Mouse (Mus musculus) lung, adult 2 months (tissue): Measurements from ENCODE around the gene Ttyh3. TPM values are rescaled to one million over a fixed set of nuclear protein-coding genes. Genes with fewer than 3 reads are reported as not detected.

ENCODE experiments used
- DNase-seq: peaks from one replicate; pipeline ENCODE4 v3.0.0; 2022
- H3K4me1 ChIP-seq: fragments of 200-500 bp; 2 replicates; pipeline ENCODE4 v1.6.1; 2011; ENCODE audit warnings: low read length; ENCODE audit not compliant: control insufficient read depth, insufficient read depth
- H3K4me3 ChIP-seq: fragments of 200-500 bp; replicated peaks from 2 replicates; pipeline ENCODE3; 2011; ENCODE audit warnings: low read depth, mild to moderate bottlenecking, control low read depth, low read length; ENCODE audit errors: extremely low read depth
- CTCF ChIP-seq: fragments of 200-500 bp; IDR thresholded peaks from 2 replicates; pipeline ENCODE4 v1.5.1; 2011; ENCODE audit warnings: mild to moderate bottlenecking, low read length, control low read depth; ENCODE audit not compliant: insufficient read depth
- POLR2A ChIP-seq: fragments of 200-500 bp; IDR thresholded peaks from 2 replicates; pipeline ENCODE4 v1.6.1; 2011; ENCODE audit warnings: low read depth, mild to moderate bottlenecking, control low read depth, low read length, borderline replicate concordance; ENCODE audit errors: extremely low read depth
- WGBS: fragments of 180-500 bp; shearing (Covaris S2); methylation state at CpG from one replicate; pipeline ENCODE4 v1.1.7; 2018; 5-methylcytosine and 5-hydroxymethylcytosine counted together
- polyA plus RNA-seq: library from polyadenylated mRNA; depleted of rRNA; stranded (reverse); fragments of >200 nt; gene quantifications from 2 replicates; pipeline ENCODE4 v1.2.3, GENCODE M21; 2012

Ttyh3 gene
- polyA plus RNA-seq, 1 experiment = 117 TPM

DNA sequence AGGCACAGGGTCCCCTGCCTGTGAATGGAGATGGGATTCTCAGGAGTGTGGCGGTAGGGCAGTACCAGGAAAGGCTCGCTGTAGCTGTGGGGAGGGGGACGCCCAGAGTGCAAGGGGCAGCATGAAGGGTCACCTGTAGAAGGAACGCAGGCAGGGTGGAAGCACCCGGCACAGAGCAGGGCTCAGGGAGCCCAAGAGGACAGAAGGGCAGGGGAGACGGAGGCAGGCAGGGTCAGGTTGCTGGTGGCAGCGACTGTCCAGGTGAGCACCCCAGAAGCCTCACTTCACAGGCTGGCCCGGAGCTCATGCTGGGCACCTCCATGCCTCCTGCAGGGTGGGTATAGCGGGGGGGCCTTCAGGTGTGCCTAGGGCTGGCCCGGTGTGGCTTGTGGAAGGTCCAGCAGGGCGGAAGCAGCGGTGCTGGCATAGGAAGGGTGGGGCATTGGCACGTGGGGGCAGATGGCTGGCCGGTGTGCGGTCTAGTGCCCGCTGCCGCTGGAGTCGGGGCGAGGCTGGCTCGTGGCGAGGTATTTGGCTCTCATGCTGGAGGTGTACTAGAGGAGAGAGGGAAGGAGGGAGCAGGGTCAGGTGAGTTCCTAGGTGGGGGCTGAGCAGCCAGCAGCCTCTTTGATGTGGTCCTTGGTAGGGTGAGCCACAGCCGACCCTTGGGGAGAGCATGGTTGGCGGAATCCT lies 25.7 kb downstream of the Ttyh3 start:
- TF ChIP-seq CTCF = no peak
- TF ChIP-seq POLR2A = no peak
- no peaks in the 10 kb centered on the region for H3K4me1 ChIP-seq
- 87% methylated on average over 23 of the region's 23 CpGs for WGBS
- no peak overlapping the region for H3K4me3 ChIP-seq
- no peak for DNase-seq

DNA sequence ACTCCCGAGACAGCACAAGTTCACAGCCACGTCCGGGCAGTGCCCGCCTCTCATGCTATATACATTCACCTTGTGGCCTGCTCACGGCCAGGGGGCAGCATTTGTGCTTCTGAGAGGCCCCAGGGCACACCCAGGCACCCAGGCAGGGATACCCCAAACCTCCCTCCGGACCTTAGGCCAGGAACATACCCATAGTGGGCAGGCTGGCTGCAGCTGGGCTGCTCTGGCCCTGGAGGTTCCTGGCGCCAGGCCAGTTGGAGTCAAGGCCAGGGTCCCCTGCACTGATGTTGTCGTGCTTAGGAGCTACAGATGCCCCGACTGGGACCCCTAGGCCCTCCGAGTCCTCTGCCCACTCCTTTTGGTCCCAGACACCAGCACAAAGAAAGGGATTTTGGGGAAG lies 27.3 kb downstream of the Ttyh3 start:
- TF ChIP-seq POLR2A = no peak
- no peak for TF ChIP-seq CTCF
- no peak for DNase-seq
- Histone ChIP-seq H3K4me3 (no peak overlapping the region), H3K4me1 (0 out of 2 replicates have a peak, but pooled peaks cover 2% of the 10 kb centered on the region)
- 66% methylated on average over 10 of the region's 10 CpGs for WGBS

DNA sequence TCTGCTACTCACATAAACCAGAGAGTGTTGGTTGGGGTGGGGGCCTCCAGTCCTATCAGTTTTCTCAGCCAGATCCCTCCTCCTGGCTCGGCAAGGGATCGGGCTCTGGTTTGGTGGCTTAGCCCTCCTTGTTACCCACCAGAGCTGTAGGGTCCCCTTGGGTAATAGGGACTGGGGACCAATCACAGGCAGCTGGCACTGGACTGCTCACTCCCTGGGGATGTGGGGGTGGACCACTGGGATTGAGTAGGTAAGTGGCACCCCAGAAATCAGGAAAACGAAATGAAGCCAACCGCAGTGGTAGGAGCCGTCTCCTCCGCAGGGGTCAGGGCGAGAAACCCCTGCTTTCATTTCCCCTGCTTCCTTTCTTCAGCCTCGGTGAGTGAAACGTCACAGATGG lies 27.7 kb downstream of the Ttyh3 start:
- DNase-seq = no peak
- Histone ChIP-seq H3K4me3 (no peak overlapping the region), H3K4me1 (0 out of 2 replicates have a peak, but pooled peaks cover 2% of the 10 kb centered on the region)
- WGBS = 70% methylated on average over 9 of the region's 9 CpGs
- no peak for TF ChIP-seq CTCF
- no peak for TF ChIP-seq POLR2A

DNA sequence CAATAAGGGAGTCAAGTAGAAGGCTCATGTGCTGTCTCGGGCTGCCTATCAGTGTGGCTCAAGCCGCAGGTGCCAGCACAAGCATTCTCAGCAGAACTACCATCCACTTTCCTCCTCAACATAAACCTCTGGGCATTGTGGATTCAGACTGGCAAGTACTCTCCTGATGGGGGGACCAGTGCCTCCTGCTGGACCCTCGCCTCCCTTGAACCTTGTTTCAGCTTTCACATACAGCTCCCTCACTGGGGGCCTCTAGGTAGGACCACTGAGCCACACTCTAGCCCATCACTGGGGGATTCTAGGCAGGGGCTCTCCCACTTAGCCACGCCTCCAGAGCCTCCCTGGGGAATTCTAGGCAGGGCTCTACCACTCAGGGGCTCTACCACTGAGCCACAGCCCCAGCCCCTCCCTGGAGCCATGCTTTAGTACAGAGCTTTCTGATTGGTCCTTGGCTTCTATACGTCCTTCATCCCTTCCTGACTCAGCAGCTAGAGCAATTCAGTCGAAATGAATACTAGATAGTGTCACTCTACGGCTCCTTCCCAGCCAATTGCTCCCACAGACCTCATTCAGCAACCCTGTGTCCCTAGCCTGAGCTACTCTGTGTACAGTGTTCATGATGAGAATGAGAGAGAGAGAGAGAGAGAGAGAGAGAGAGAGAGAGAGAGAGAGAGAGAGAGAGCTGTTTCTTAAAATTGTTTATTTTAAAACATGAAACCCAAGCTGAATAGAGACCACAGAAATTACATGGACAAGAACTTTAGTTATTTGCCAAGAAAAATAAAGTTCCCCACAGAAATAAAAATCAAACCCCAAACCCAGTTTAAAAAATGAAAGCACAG lies 28.7 kb downstream of the Ttyh3 start:
- 45% methylated on average over 7 of the region's 7 CpGs for WGBS
- no peak for DNase-seq
- 0 out of 2 replicates have a peak, but pooled peaks cover 2% of the 10 kb centered on the region for H3K4me1 ChIP-seq
- TF ChIP-seq POLR2A (no peak), CTCF (0 out of 2 replicates have a peak, but pooled peaks have one; percentile 1)
- H3K4me3 ChIP-seq = no peak overlapping the region

DNA sequence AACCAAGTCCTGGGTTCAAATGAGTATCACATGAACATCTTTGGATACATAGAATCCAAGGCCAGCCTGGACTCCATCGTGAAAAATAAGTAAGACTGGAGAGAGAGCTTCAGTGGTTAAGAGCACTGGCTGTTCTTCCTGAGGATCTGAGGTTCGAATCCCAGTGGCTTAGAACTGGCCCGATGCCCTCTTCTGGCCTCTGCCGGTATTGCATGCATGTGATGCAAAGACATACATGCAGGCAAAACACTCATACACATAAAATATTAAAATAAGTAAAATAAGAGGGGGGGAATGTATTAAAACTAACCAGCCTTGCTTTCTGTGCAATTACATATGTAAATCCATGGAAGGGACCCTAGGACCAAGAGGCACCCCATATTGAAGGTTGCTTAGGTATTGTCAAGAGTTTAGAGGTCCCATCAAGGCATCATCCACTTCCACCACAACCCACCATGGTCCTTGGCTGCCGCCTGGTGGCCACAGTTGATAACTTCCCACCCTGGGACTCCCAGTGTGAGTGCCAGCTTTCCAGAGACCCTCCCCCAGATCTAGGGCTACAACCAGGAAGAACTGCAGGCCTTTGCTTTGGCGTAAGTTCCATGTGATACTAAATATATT lies 29.6 kb downstream of the Ttyh3 start:
- TF ChIP-seq POLR2A (0 out of 2 replicates have a peak, but pooled peaks have one; percentile 3), CTCF (peak; percentile 97)
- Histone ChIP-seq H3K4me1 (0 out of 2 replicates have a peak, but pooled peaks cover 2% of the 10 kb centered on the region), H3K4me3 (no peak overlapping the region)
- DNase-seq = peak; percentile 80
- WGBS = 17% methylated on average over 6 of the region's 6 CpGs

DNA sequence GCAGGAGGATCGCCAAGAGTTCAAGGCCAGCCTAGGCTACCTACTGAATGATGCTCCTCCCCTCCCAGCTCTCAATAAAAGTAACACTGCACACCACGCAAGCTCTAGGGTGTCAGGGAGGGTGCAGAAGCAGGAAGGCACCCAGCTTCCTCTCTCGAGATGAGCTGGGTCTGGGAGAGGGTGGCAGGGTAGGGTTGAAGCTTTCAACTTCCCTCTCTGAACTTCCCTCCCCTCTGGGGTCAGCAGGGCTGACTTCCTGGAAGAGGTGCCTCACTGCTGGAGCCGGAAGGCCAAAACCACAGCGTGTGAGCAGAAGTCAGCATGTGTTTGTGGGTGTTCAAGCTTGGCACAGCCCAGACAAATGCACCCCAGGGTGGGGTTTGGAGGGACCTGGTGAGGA lies 31.1 kb downstream of the Ttyh3 start:
- peak; percentile 32 for DNase-seq
- TF ChIP-seq POLR2A = peak; percentile 52; the same call in 1 of the 2 replicates
- TF ChIP-seq CTCF = no peak
- 0 out of 2 replicates have a peak, but pooled peaks cover 2% of the 10 kb centered on the region for H3K4me1 ChIP-seq
- H3K4me3 ChIP-seq = no peak overlapping the region
- 44% methylated on average over 5 of the region's 5 CpGs for WGBS

DNA sequence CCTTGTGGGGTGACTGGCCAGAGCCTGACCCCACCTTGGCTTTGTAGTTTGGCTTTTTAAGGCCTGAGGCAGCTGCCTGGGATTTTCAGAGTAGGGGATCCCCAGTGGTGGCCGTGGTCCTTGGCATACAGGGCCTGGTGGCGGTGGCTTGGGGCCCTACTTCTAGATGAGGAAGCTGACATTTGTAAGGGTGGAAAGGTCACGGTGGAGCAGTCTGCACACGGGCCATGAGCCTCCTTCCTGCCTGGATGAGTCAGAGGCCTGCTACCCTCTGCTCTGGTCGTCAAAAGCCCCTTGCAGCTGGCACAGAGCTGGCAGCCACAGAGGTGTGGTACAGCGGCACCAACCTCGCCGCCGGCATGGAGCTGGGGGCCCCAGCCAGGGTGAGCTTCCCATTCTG lies 32.1 kb downstream of the Ttyh3 start:
- TF ChIP-seq CTCF (no peak), POLR2A (no peak)
- H3K4me3 ChIP-seq = no peak overlapping the region
- 51% methylated on average over 9 of the region's 9 CpGs for WGBS
- peaks cover 8% of the 10 kb centered on the region for H3K4me1 ChIP-seq
- no peak for DNase-seq

DNA sequence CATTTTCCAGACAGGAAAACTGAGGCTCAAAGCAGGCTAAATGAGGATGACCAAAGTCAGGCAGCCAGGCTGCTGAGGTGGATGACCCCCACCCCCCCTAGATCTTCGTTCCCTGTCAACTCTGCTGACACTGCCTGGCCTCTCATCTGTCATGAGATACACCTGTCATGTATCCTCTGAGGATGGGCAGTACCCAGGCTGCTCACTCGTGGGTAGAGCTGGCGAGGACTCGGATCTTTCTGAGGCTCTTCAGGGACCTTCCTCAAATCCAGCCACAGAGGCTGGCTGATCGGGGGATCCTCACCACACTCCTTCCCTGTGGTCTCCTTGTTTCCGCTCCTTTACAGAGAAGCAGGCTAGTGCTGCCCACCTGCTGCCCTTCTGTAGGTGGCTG lies 32.7 kb downstream of the Ttyh3 start:
- Histone ChIP-seq H3K4me1 (peaks cover 11% of the 10 kb centered on the region), H3K4me3 (no peak overlapping the region)
- WGBS = 71% methylated on average over 6 of the region's 6 CpGs
- TF ChIP-seq POLR2A = no peak
- no peak for TF ChIP-seq CTCF
- DNase-seq = no peak

DNA sequence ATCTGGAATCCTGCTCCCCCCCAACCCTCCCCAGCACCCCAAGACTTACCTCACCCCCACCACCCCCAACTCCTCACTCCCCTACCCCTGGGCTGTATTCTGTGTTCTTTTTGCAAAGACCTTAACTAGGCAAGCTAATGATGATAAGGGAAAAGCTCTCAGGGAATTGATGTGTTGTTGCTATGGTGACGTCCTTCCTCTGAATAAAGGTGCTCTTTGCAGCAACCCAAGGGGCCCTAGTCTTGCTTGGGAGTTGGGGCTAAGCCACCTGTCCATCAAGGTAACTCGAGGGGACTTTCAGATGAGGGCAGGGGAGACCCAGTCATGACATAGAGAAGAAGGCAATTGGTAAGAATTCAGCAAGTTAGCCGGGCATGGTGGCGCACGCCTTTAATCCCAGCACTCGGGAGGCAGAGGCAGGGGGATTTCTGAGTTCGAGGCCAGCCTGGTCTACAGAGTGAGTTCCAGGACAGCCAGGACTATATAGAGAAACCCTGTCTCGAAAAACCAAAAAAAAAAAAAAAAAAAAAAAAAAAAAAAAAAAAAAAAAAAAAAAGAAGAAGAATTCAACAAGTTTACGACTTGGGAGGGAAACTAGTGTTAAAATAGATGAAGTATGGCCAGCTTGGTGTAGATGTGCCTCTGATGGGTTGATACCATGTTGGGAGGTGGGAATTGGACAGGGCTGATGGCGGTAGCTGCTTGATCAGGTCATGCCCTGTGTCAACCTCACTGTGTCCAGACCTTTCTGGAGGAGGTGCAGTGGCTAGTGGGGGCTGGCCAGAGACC lies 33.3 kb downstream of the Ttyh3 start:
- Histone ChIP-seq H3K4me3 (no peak overlapping the region), H3K4me1 (peaks cover 11% of the 10 kb centered on the region)
- no peak for TF ChIP-seq POLR2A
- TF ChIP-seq CTCF = no peak
- WGBS = 75% methylated on average over 10 of the region's 10 CpGs
- DNase-seq = no peak
